Mouse (Mus musculus): ENCODE results near the gene Thsd4. TPM values are rescaled to one million over a fixed set of nuclear protein-coding genes. Genes with fewer than 3 reads are reported as not detected.
A peak's percentile ranks its signal among the peaks of the same experiment; 100 is the strongest.

Gene Thsd4
- total and polyA plus RNA-seq, 2 experiments from 2014 or later, result 4.8 to 45.0 TPM

DNA sequence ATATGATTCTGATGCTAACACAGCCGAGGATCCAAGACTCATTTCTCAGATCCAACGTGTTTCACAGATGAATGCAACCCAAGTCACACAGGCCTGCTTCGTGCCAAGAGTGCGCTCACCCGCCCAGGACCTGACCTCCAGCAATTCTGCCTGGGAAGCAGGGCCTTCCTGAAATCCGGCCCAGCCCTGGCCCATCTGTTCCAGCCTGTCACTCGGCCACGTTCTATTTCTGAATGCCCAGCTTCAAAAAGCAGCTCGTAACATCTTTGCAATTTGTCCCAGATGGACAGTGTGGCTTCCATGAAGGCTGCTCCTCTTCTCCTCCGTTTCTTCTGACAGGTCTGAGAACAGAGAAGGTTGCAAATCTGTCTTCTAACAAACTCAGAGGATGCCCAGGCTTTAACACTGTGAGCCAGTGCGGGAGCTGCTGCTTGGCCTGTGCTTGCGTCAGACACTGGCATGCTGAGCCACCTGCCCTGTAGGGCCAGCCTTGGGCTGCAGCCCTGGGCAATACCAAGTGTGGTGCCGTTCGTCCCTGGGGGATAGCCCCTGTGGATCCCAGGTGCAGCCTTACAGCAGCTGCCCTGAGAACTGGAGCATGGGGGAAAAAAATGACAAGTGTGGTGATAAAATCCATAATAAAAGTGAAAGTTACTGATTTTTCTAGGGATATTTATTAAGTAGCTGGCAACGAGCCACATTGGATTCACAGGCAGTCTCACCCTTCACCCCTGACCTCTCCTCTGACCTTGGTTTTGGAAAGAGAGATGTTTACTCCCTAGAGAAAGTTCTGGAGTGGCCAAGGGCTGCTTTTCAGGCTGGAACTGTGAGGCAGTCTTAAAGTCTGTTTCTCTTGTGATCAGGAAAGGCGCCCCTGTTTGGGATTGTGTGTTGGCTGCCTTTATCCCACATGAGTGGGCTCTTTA is 211.8 kb downstream of the Thsd4 start:
- H3K27ac ChIP-seq (ENCODE audit: low read depth), result peak overlapping the region; percentile 58
- ATAC-seq (ENCODE audit: insufficient read depth, low read depth), result peak; percentile 39; the same call in 1 of the 2 replicates
- no peaks in the 10 kb centered on the region for H3K9me3 ChIP-seq (replicated peaks; ENCODE audit: control insufficient read depth, low read length)
- no peak overlapping the region for H3K4me2 ChIP-seq (ENCODE audit: low read depth, low read length)
- DNase-seq (ENCODE audit: low spot score), result no peak
- TF ChIP-seq CTCF (IDR thresholded peaks at IDR 0.05; ENCODE audit: low read depth) (no peak), EP300 (IDR thresholded peaks at IDR 0.05; ENCODE audit: low read depth) (no peak)
- 62% methylated on average over 16 of the region's 16 CpGs for WGBS
- H3K4me1 ChIP-seq (ENCODE audit: control insufficient read depth, insufficient read depth), result peaks cover 3% of the 10 kb centered on the region
- no peaks in the 10 kb centered on the region for H3K36me3 ChIP-seq (replicated peaks; ENCODE audit: control insufficient read depth, insufficient read depth, low read length)
- H3K27me3 ChIP-seq (ENCODE audit: control insufficient read depth, insufficient read depth, low read length), result no peaks in the 10 kb centered on the region
- no peak overlapping the region for H3K4me3 ChIP-seq (ENCODE audit: low read depth, low read length)
- H3K9ac ChIP-seq (replicated peaks; ENCODE audit: low read depth, low read length), result no peak overlapping the region

DNA sequence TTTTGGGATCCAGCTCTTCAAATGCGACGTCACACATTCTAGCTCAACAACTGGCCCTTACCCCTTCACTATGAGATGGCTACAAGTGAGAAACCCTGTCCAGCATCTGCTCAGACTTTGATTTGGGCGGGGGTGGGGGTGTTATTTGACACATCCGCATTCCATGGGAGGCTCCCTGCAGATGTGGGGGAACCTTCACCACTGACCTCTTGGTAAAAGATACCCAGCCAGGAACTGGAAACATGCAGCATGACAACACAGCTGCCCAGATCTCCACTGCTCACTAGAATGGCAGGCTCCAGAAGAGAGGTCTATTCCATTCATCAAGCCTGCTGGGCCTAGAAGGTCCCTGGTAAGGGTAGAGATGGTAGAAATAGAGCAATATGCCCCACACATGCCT is 213.7 kb downstream of the Thsd4 start:
- no peak for ATAC-seq (ENCODE audit: insufficient read depth, low read depth)

DNA sequence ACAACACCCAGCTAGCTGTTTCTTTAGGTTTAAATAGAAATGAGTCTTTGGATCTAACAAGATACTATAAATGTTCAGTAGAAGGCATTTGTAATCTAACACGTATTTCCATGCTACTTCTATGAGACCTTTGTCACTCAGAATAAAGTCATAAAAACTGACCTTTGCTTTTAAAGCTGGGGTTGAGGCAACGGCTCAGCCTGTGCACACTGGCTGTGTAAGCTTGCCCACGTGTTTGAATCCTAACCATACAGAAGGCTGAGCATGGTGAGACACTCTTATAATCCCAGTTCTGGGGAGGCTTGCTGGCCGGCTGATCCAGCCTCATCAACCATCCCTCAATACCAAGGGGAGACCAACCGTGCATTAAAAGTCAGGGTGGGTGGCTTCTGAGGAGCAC is 214.4 kb downstream of the Thsd4 start:
- Histone ChIP-seq H3K27ac (ENCODE audit: low read depth) (no peak overlapping the region), H3K36me3 (replicated peaks; ENCODE audit: control insufficient read depth, insufficient read depth, low read length) (no peaks in the 10 kb centered on the region), H3K4me2 (ENCODE audit: low read depth, low read length) (no peak overlapping the region), H3K9ac (replicated peaks; ENCODE audit: low read depth, low read length) (no peak overlapping the region), H3K4me1 (ENCODE audit: control insufficient read depth, insufficient read depth) (peaks cover 3% of the 10 kb centered on the region), H3K9me3 (replicated peaks; ENCODE audit: control insufficient read depth, low read length) (no peaks in the 10 kb centered on the region), H3K27me3 (ENCODE audit: control insufficient read depth, insufficient read depth, low read length) (no peaks in the 10 kb centered on the region), H3K4me3 (ENCODE audit: low read depth, low read length) (no peak overlapping the region)
- TF ChIP-seq EP300 (IDR thresholded peaks at IDR 0.05; ENCODE audit: low read depth), result no peak
- ATAC-seq (ENCODE audit: insufficient read depth, low read depth), result no peak
- 92% methylated on average over 5 of the region's 5 CpGs for WGBS
- peak; percentile 0 for DNase-seq (ENCODE audit: low spot score)

More for the DNA sequence above, 213.7 kb downstream of the Thsd4 start:
- Histone ChIP-seq H3K36me3 (replicated peaks; ENCODE audit: control insufficient read depth, insufficient read depth, low read length) (no peaks in the 10 kb centered on the region), H3K27me3 (ENCODE audit: control insufficient read depth, insufficient read depth, low read length) (no peaks in the 10 kb centered on the region), H3K4me3 (ENCODE audit: low read depth, low read length) (no peak overlapping the region), H3K27ac (ENCODE audit: low read depth) (no peak overlapping the region), H3K4me1 (ENCODE audit: control insufficient read depth, insufficient read depth) (peaks cover 3% of the 10 kb centered on the region), H3K9ac (replicated peaks; ENCODE audit: low read depth, low read length) (no peak overlapping the region), H3K9me3 (replicated peaks; ENCODE audit: control insufficient read depth, low read length) (no peaks in the 10 kb centered on the region), H3K4me2 (ENCODE audit: low read depth, low read length) (no peak overlapping the region)
- no peak for TF ChIP-seq EP300 (IDR thresholded peaks at IDR 0.05; ENCODE audit: low read depth)
- no peak for TF ChIP-seq CTCF (IDR thresholded peaks at IDR 0.05; ENCODE audit: low read depth)
- DNase-seq (ENCODE audit: low spot score), result peak; percentile 4
- WGBS, result 52% methylated on average over 4 of the region's 4 CpGs

DNA sequence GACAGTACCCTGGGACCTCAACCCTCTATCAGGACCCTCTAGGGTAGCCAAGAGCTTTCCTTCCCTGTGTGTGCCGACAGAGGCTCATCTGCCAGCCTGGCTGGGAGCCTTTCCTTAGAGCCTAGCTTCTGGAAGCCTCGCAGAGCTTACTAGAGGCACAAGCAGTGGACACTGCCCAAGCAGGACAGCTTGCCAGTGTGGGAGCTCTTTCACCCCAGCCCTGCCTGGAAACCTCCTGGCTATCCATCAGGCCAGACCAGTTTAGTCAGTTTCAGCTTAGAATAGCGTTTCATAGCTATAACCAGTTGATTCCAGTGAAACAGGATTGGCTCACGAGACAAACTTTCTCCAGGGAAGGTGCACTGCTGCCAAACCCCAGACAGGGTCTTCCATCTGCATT is 215.6 kb downstream of the Thsd4 start:
- ATAC-seq (ENCODE audit: insufficient read depth, low read depth), result no peak
- TF ChIP-seq EP300 (IDR thresholded peaks at IDR 0.05; ENCODE audit: low read depth), result no peak

DNA sequence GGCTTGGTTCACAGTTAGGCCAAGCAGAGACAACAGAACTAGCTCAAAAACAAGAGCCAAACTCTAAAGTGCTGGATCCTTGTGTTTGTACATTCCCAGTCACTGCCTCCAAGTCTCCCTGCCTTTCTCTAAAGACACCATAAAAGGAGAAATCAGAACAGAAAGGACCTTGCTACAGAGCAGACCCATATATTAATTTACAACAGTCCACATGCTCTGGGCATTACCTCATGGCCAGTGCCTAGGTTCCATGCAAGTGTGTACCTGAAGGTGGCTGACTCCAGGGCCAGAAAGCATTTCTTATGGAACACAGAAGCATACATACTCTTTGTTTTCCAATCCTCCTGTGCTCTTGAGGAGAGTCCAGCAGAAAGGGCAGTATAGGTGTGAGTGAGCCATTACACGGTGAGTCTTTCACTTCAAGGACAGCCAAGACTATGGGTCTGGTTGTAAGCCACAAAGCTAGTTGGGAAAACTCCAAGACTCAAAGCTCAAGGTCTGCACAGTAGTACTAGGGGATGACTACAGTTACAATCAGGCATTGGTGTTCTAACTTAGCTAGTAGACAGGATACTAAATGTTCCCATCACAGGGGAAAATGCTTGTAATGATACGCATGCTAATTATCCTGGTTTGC is 216.5 kb downstream of the Thsd4 start:
- 91% methylated on average over 2 of the region's 2 CpGs for WGBS
- Histone ChIP-seq H3K4me1 (ENCODE audit: control insufficient read depth, insufficient read depth) (peaks cover 3% of the 10 kb centered on the region), H3K27me3 (ENCODE audit: control insufficient read depth, insufficient read depth, low read length) (no peaks in the 10 kb centered on the region), H3K9me3 (replicated peaks; ENCODE audit: control insufficient read depth, low read length) (peaks cover 5% of the 10 kb centered on the region; the same call in 1 of the 2 replicates), H3K36me3 (replicated peaks; ENCODE audit: control insufficient read depth, insufficient read depth, low read length) (0 out of 2 replicates have a peak, but pooled peaks cover 4% of the 10 kb centered on the region), H3K9ac (replicated peaks; ENCODE audit: low read depth, low read length) (no peak overlapping the region), H3K27ac (ENCODE audit: low read depth) (no peak overlapping the region), H3K4me3 (ENCODE audit: low read depth, low read length) (no peak overlapping the region), H3K4me2 (ENCODE audit: low read depth, low read length) (no peak overlapping the region)
- no peak for ATAC-seq (ENCODE audit: insufficient read depth, low read depth)
- peak; percentile 3 for DNase-seq (ENCODE audit: low spot score)
- TF ChIP-seq EP300 (IDR thresholded peaks at IDR 0.05; ENCODE audit: low read depth) (no peak), CTCF (IDR thresholded peaks at IDR 0.05; ENCODE audit: low read depth) (no peak)

More for the DNA sequence above, 215.6 kb downstream of the Thsd4 start:
- no peaks in the 10 kb centered on the region for H3K27me3 ChIP-seq (ENCODE audit: control insufficient read depth, insufficient read depth, low read length)
- no peak overlapping the region; the same call in 1 of the 2 replicates for H3K27ac ChIP-seq (ENCODE audit: low read depth)
- no peaks in the 10 kb centered on the region for H3K36me3 ChIP-seq (replicated peaks; ENCODE audit: control insufficient read depth, insufficient read depth, low read length)
- peaks cover 3% of the 10 kb centered on the region for H3K4me1 ChIP-seq (ENCODE audit: control insufficient read depth, insufficient read depth)
- no peak for DNase-seq (ENCODE audit: low spot score)
- H3K9ac ChIP-seq (replicated peaks; ENCODE audit: low read depth, low read length), result no peak overlapping the region
- no peaks in the 10 kb centered on the region for H3K9me3 ChIP-seq (replicated peaks; ENCODE audit: control insufficient read depth, low read length)
- no peak overlapping the region for H3K4me3 ChIP-seq (ENCODE audit: low read depth, low read length)
- WGBS, result 71% methylated on average over 4 of the region's 4 CpGs
- H3K4me2 ChIP-seq (ENCODE audit: low read depth, low read length), result no peak overlapping the region
